Comparison of ENCODE assay signal across 8 mouse cellular contexts in genomic region chr16:93906156-93907014, GRCm38 (mm10). TPM values are rescaled to one million over a fixed set of nuclear protein-coding genes. Genes with fewer than 3 reads are reported as not detected.
DNase-seq lines count a peak whose midpoint lies in the region; ATAC-seq and TF ChIP-seq lines count a peak whose summit lies in the region.

No protein-coding gene starts in this region.

- TF ChIP-seq EP300 in lung, postnatal 0 days (IDR thresholded peaks at IDR 0.05), result no peak

- H3K9me3 ChIP-seq in hindbrain, embryonic 10.5 days, result no peaks in the 10 kb centered on the region
- no peaks in the 10 kb centered on the region for H3K9me3 ChIP-seq in lung, postnatal 0 days (ENCODE audit: low read length)

- DNase-seq in gastrocnemius, adult 18-20 months (ENCODE audit: low spot score), result peak; percentile 49
- no peak for DNase-seq in gastrocnemius, postnatal 25 days
- peak; percentile 40 for DNase-seq in c-Kit-positive CD71-positive TER-119-negative erythroid progenitor cells, embryonic 14.5 days (ENCODE audit: low read depth)
- peak; percentile 73 for DNase-seq in hindbrain, embryonic 10.5 days (ENCODE audit: low spot score)
- peak; percentile 67 to 77 for DNase-seq in layer of hippocampus, adult 2 months (ENCODE audit: low spot score in 2 of 2)
- DNase-seq in lung, postnatal 0 days (ENCODE audit: low spot score), result peak; percentile 76
- peak; percentile 71 to 80 for DNase-seq in right cerebral cortex, adult 2 months (ENCODE audit: low spot score in 2 of 2)

- H3K27me3 ChIP-seq in hindbrain, embryonic 10.5 days (ENCODE audit: insufficient read depth, poor library complexity, severe bottlenecking), result no peaks in the 10 kb centered on the region
- no peaks in the 10 kb centered on the region for H3K27me3 ChIP-seq in lung, postnatal 0 days (replicated peaks; ENCODE audit: insufficient read depth, low read length)

- H3K36me3 ChIP-seq in hindbrain, embryonic 10.5 days, result peaks cover 58% of the 10 kb centered on the region
- no peaks in the 10 kb centered on the region for H3K36me3 ChIP-seq in lung, postnatal 0 days (ENCODE audit: insufficient read depth, low read length)

- peak; percentile 82 for ATAC-seq in erythroid progenitor cell, adult 5-6 weeks (replicated peaks; ENCODE audit: low FRiP score, poor library complexity, severe bottlenecking)
- peak; percentile 56 for ATAC-seq in lung, postnatal 0 days

- no peak overlapping the region for H3K4me3 ChIP-seq in hindbrain, embryonic 10.5 days
- no peak overlapping the region for H3K4me3 ChIP-seq in layer of hippocampus, adult 2 months
- no peak overlapping the region for H3K4me3 ChIP-seq in lung, postnatal 0 days (ENCODE audit: low read depth, low read length)

- WGBS in hindbrain, embryonic 10.5 days, result 71% methylated on average over 11 of the region's 11 CpGs
- WGBS in lung, postnatal 0 days, result 60% methylated on average over 11 of the region's 11 CpGs

- TF ChIP-seq CTCF in layer of hippocampus, adult 2 months (conservative IDR thresholded peaks at IDR 0.05), result peak; percentile 99
- TF ChIP-seq CTCF in lung, postnatal 0 days (IDR thresholded peaks at IDR 0.05), result peak; percentile 97

- H3K4me1 ChIP-seq in hindbrain, embryonic 10.5 days (replicated peaks), result peaks cover 5% of the 10 kb centered on the region
- H3K4me1 ChIP-seq in lung, postnatal 0 days (ENCODE audit: insufficient read depth, low read depth, low read length), result 0 out of 2 replicates have a peak, but pooled peaks cover 5% of the 10 kb centered on the region

- H3K9ac ChIP-seq in lung, postnatal 0 days (replicated peaks; ENCODE audit: low read depth), result no peak overlapping the region

- H3K4me2 ChIP-seq in lung, postnatal 0 days (replicated peaks; ENCODE audit: low read depth, low read length), result no peak overlapping the region

- no peak overlapping the region for H3K27ac ChIP-seq in hindbrain, embryonic 10.5 days
- H3K27ac ChIP-seq in layer of hippocampus, adult 2 months, result no peak overlapping the region
- no peak overlapping the region for H3K27ac ChIP-seq in lung, postnatal 0 days (ENCODE audit: low read length)

RNA-seq across cellular contexts. Expression of gene Chaf1b, which starts 22.7 kb away (rescaled TPM):
- under 1 TPM in 1 of 2 experiments, not detected in 1; 0.12 TPM for total RNA-seq in gastrocnemius, adult 18-20 months (2021)
- under 1 TPM; 0.26 to 0.54 TPM for total RNA-seq in gastrocnemius, postnatal 25 days (2021)
- 44.3 and 52.8 TPM in 2 replicates for total RNA-seq in erythroid progenitor cell, adult 5-6 weeks (2015; ENCODE audit: low replicate concordance)
- total RNA-seq in erythroid progenitor cell, adult 5-6 weeks (2017; ENCODE audit: low replicate concordance), result 18.5 and 52.9 TPM in 2 replicates
- polyA plus RNA-seq in hindbrain, embryonic 10.5 days (2016; fragmentation: Nextera tagmentation; extraction: Ambion mirVana), result 109 and 132 TPM in 2 replicates
- 1 to 10 TPM in 1 of 2 experiments, under 1 TPM in 1; 0.74 to 1.1 TPM for total RNA-seq in layer of hippocampus, adult 2 months (2021)
- polyA plus RNA-seq in lung, postnatal 0 days (2015; fragmentation: Nextera tagmentation; extraction: Ambion mirVana), result 9.6 and 10.2 TPM in 2 replicates

Comparison
In these comparisons a context has a peak if more than half of its experiments do, and no peak if none do; other contexts are left out.
1. RNA of gene Chaf1b, which starts 22.7 kb away (total RNA-seq): 18.5 to 52.9 TPM in erythroid progenitor cell, adult 5-6 weeks; 0.74 to 1.1 TPM in layer of hippocampus, adult 2 months, 0.26 to 0.54 TPM in gastrocnemius, postnatal 25 days and 0.12 TPM in gastrocnemius, adult 18-20 months; every median in the first group is over 4 times any median in the second.